Comparison of ENCODE assay signal across 12 mouse cellular contexts in genomic region chr13:54556176-54556575, GRCm38 (mm10). TPM values are rescaled to one million over a fixed set of nuclear protein-coding genes. Genes with fewer than 3 reads are reported as not detected.
A peak's percentile ranks its signal among the peaks of the same experiment; 100 is the strongest.
DNase-seq lines count a peak whose midpoint lies in the region; ATAC-seq and TF ChIP-seq lines count a peak whose summit lies in the region.
"Had no signal": no experiment of that assay in that cellular context is flagged by ENCODE, and none has a peak within 500 bp of the region (broad histone marks: within the 10 kb centered on the region; RNA-seq: fewer than 3 reads in every experiment).

No protein-coding gene starts in this region.

- H3K9me3 ChIP-seq in midbrain, embryonic 11.5 days (ENCODE audit: control insufficient read depth, low read length), result no peaks in the 10 kb centered on the region
- no peaks in the 10 kb centered on the region for H3K9me3 ChIP-seq in midbrain, postnatal 0 days (ENCODE audit: low read length)
- H3K9me3 ChIP-seq: embryonic facial prominence, embryonic 10.5 days; embryonic facial prominence, embryonic 12.5 days; forebrain, embryonic 13.5 days; forebrain, embryonic 15.5 days had no signal

- H3K27ac ChIP-seq in cerebellum, adult 2 months (ENCODE audit: insufficient read depth, low read length), result peak overlapping the region; percentile 86
- no peak overlapping the region for H3K27ac ChIP-seq in midbrain, embryonic 11.5 days (ENCODE audit: low read depth, low read length)
- no peak overlapping the region for H3K27ac ChIP-seq in midbrain, postnatal 0 days (ENCODE audit: low read depth, low read length)
- H3K27ac ChIP-seq: embryonic facial prominence, embryonic 10.5 days; embryonic facial prominence, embryonic 12.5 days; forebrain, embryonic 13.5 days; forebrain, embryonic 15.5 days had no signal

- no peak overlapping the region for H3K4me3 ChIP-seq in cerebellum, adult 2 months (replicated peaks; ENCODE audit: insufficient read depth, low read depth, low read length)
- H3K4me3 ChIP-seq in midbrain, embryonic 11.5 days (ENCODE audit: low read depth, low read length), result no peak overlapping the region
- H3K4me3 ChIP-seq in midbrain, postnatal 0 days (ENCODE audit: low read depth, low read length), result no peak overlapping the region
- H3K4me3 ChIP-seq: embryonic facial prominence, embryonic 10.5 days; embryonic facial prominence, embryonic 12.5 days; forebrain, embryonic 13.5 days; forebrain, embryonic 15.5 days had no signal

- ATAC-seq in midbrain, embryonic 11.5 days (ENCODE audit: low FRiP score), result no peak
- no peak for ATAC-seq in midbrain, postnatal 0 days (ENCODE audit: low FRiP score)
- ATAC-seq: forebrain, embryonic 13.5 days; forebrain, embryonic 15.5 days; forebrain, postnatal 0 days had no signal

- TF ChIP-seq POLR2A in cerebellum, adult 2 months (IDR thresholded peaks at IDR 0.05; ENCODE audit: borderline replicate concordance, insufficient read depth, low read length), result no peak

- no peak overlapping the region for H3K4me2 ChIP-seq in midbrain, embryonic 11.5 days
- no peak overlapping the region for H3K4me2 ChIP-seq in midbrain, postnatal 0 days (ENCODE audit: low read depth, low read length, poor library complexity, severe bottlenecking)
- H3K4me2 ChIP-seq: embryonic facial prominence, embryonic 12.5 days; forebrain, embryonic 13.5 days; forebrain, embryonic 15.5 days had no signal

- H3K27me3 ChIP-seq in cerebellum, adult 2 months (ENCODE audit: control insufficient read depth, insufficient read depth, low read length), result no peaks in the 10 kb centered on the region
- no peaks in the 10 kb centered on the region for H3K27me3 ChIP-seq in midbrain, embryonic 11.5 days (ENCODE audit: control insufficient read depth, insufficient read depth, low read length)
- H3K27me3 ChIP-seq in midbrain, postnatal 0 days (ENCODE audit: insufficient read depth, low read length), result no peaks in the 10 kb centered on the region
- H3K27me3 ChIP-seq: embryonic facial prominence, embryonic 12.5 days; forebrain, embryonic 13.5 days; forebrain, embryonic 15.5 days had no signal

- DNase-seq in cerebellum, adult 2 months, result no peak
- DNase-seq in cerebellum, adult 9-10 months, result no peak
- peak; percentile 85 for DNase-seq in heart, adult 11 months
- DNase-seq in heart, postnatal 10 days, result no peak
- peak; percentile 67 for DNase-seq in midbrain, embryonic 11.5 days (ENCODE audit: low spot score, missing footprints)
- no peak for DNase-seq in midbrain, postnatal 0 days (ENCODE audit: low spot score)
- no peak for DNase-seq in ovary, postnatal 36 days (ENCODE audit: low spot score)
- DNase-seq: forebrain, postnatal 0 days had no signal

- TF ChIP-seq CTCF in cerebellum, adult 2 months (IDR thresholded peaks at IDR 0.05; ENCODE audit: borderline replicate concordance, insufficient read depth, low read depth, low read length), result no peak
- TF ChIP-seq CTCF in midbrain, postnatal 0 days (IDR thresholded peaks at IDR 0.05), result no peak

- WGBS in cerebellum, adult 2 months, result 51% methylated on average over 9 of the region's 9 CpGs
- WGBS in midbrain, embryonic 11.5 days, result 93% methylated on average over 9 of the region's 9 CpGs
- WGBS in midbrain, postnatal 0 days, result 97% methylated on average over 9 of the region's 9 CpGs

- H3K9ac ChIP-seq in midbrain, embryonic 11.5 days (ENCODE audit: low read length), result no peak overlapping the region
- H3K9ac ChIP-seq in midbrain, postnatal 0 days (replicated peaks; ENCODE audit: low read length, poor library complexity, severe bottlenecking), result no peak overlapping the region
- H3K9ac ChIP-seq: embryonic facial prominence, embryonic 12.5 days; forebrain, embryonic 13.5 days; forebrain, embryonic 15.5 days; forebrain, postnatal 0 days had no signal

- H3K36me3 ChIP-seq in midbrain, embryonic 11.5 days (ENCODE audit: control insufficient read depth, insufficient read depth, low read length), result peaks cover 44% of the 10 kb centered on the region
- H3K36me3 ChIP-seq in midbrain, postnatal 0 days (ENCODE audit: insufficient read depth, low read length), result peaks cover 70% of the 10 kb centered on the region

- intact Hi-C loops in heart, postnatal 10 days (cut with DNase I), result no loop called here

- peaks cover 28% of the 10 kb centered on the region for H3K4me1 ChIP-seq in cerebellum, adult 2 months (ENCODE audit: control insufficient read depth, insufficient read depth, low read length)
- H3K4me1 ChIP-seq in midbrain, embryonic 11.5 days (ENCODE audit: control insufficient read depth, insufficient read depth, low read length), result no peaks in the 10 kb centered on the region
- H3K4me1 ChIP-seq in midbrain, postnatal 0 days (ENCODE audit: insufficient read depth, low read length), result no peaks in the 10 kb centered on the region
- H3K4me1 ChIP-seq: embryonic facial prominence, embryonic 10.5 days; embryonic facial prominence, embryonic 12.5 days; forebrain, embryonic 13.5 days; forebrain, embryonic 15.5 days had no signal

RNA-seq across cellular contexts. Expression of gene 4833439L19Rik, which starts 9.1 kb away (rescaled TPM):
- polyA plus RNA-seq in cerebellum, adult 2 months (2012; rRNA removed), result 199 and 212 TPM in 2 replicates
- total RNA-seq in heart, postnatal 10 days (2021), result 100 to 1,000 TPM in 1 of 2 experiments, 10 to 100 TPM in 1; 99.0 to 105 TPM
- 263 and 264 TPM in 2 replicates for polyA plus RNA-seq in midbrain, embryonic 11.5 days (2014; fragmentation: Nextera tagmentation; extraction: Ambion mirVana)
- total RNA-seq in midbrain, postnatal 0 days (2014; rRNA removed), result 205 and 230 TPM in 2 replicates
- polyA plus RNA-seq in midbrain, postnatal 0 days (2015; fragmentation: Nextera tagmentation; extraction: Ambion mirVana), result 240 and 248 TPM in 2 replicates

RNA-seq across cellular contexts. Expression of gene Arl10, which starts 18.6 kb away (rescaled TPM):
- 29.4 and 32.0 TPM in 2 replicates for polyA plus RNA-seq in cerebellum, adult 2 months (2012; rRNA removed)
- 10 to 100 TPM in 1 of 2 experiments, 1 to 10 TPM in 1; 9.6 to 11.3 TPM for total RNA-seq in heart, postnatal 10 days (2021)
- polyA plus RNA-seq in midbrain, embryonic 11.5 days (2014; fragmentation: Nextera tagmentation; extraction: Ambion mirVana), result 28.5 and 29.7 TPM in 2 replicates
- 161 and 171 TPM in 2 replicates for total RNA-seq in midbrain, postnatal 0 days (2014; rRNA removed)
- polyA plus RNA-seq in midbrain, postnatal 0 days (2015; fragmentation: Nextera tagmentation; extraction: Ambion mirVana), result 79.2 and 80.2 TPM in 2 replicates

RNA-seq across cellular contexts. Expression of gene Nop16, which starts 33.7 kb away (rescaled TPM):
- 24.4 and 26.4 TPM in 2 replicates for polyA plus RNA-seq in cerebellum, adult 2 months (2012; rRNA removed)
- total RNA-seq in heart, postnatal 10 days (2021), result 10 to 100 TPM; 17.0 to 20.0 TPM
- 65.1 and 67.0 TPM in 2 replicates for polyA plus RNA-seq in midbrain, embryonic 11.5 days (2014; fragmentation: Nextera tagmentation; extraction: Ambion mirVana)
- total RNA-seq in midbrain, postnatal 0 days (2014; rRNA removed), result 26.7 TPM in 2 replicates
- 53.8 and 54.1 TPM in 2 replicates for polyA plus RNA-seq in midbrain, postnatal 0 days (2015; fragmentation: Nextera tagmentation; extraction: Ambion mirVana)

RNA-seq across cellular contexts. Expression of gene Higd2a, which starts 33.8 kb away (rescaled TPM):
- 290 and 306 TPM in 2 replicates for polyA plus RNA-seq in cerebellum, adult 2 months (2012; rRNA removed)
- 100 to 1,000 TPM; 236 to 244 TPM for total RNA-seq in heart, postnatal 10 days (2021)
- 164 and 168 TPM in 2 replicates for polyA plus RNA-seq in midbrain, embryonic 11.5 days (2014; fragmentation: Nextera tagmentation; extraction: Ambion mirVana)
- total RNA-seq in midbrain, postnatal 0 days (2014; rRNA removed), result 110 and 203 TPM in 2 replicates
- polyA plus RNA-seq in midbrain, postnatal 0 days (2015; fragmentation: Nextera tagmentation; extraction: Ambion mirVana), result 327 and 330 TPM in 2 replicates

RNA-seq across cellular contexts. Expression of gene Simc1, which starts 52.6 kb away (rescaled TPM):
- polyA plus RNA-seq in cerebellum, adult 2 months (2012; rRNA removed), result 20.2 and 21.5 TPM in 2 replicates
- 1 to 10 TPM; 3.0 to 4.7 TPM for total RNA-seq in heart, postnatal 10 days (2021)
- 14.1 and 17.8 TPM in 2 replicates for polyA plus RNA-seq in midbrain, embryonic 11.5 days (2014; fragmentation: Nextera tagmentation; extraction: Ambion mirVana)
- 20.1 and 23.6 TPM in 2 replicates for total RNA-seq in midbrain, postnatal 0 days (2014; rRNA removed)
- 9.8 and 10.2 TPM in 2 replicates for polyA plus RNA-seq in midbrain, postnatal 0 days (2015; fragmentation: Nextera tagmentation; extraction: Ambion mirVana)

Comparison
In these comparisons a context has a peak if more than half of its experiments do, and no peak if none do; other contexts are left out.
1. DNase-seq: peak in heart, adult 11 months (single experiment) and midbrain, embryonic 11.5 days (single experiment); none in cerebellum, adult 2 months (0 of 2), cerebellum, adult 9-10 months (single experiment), heart, postnatal 10 days (0 of 2), midbrain, postnatal 0 days (single experiment) and ovary, postnatal 36 days (single experiment).